Mouse (Mus musculus) thymus, postnatal 4 days (tissue): Measurements from ENCODE around the gene Rfx1.

Experiments
- DNase-seq: peaks from one replicate; pipeline ENCODE4 v3.0.0; 2021

Gene Rfx1

GRCm38 (mm10) chr8:84066291-84066930 is at the start of gene Rfx1:
Gene Rfx1 (plus strand): TSS chr8:84066834.
- peak; percentile 97 for DNase-seq

GRCm38 (mm10) chr8:84019738-84020137 is 46.9 kb upstream of the Rfx1 start:
- no peak for DNase-seq

- no peak for DNase-seq
Observed at GRCm38 (mm10) chr8:84021096-84021495, 45.5 kb upstream of the Rfx1 start, which contains the start of gene Palm3. Gene Palm3 (plus strand): TSS chr8:84021471.

GRCm38 (mm10) chr8:84021569-84021968 is 45.1 kb upstream of the Rfx1 start:
- no peak for DNase-seq

- no peak for DNase-seq
Observed at GRCm38 (mm10) chr8:84023085-84023484, 43.5 kb upstream of the Rfx1 start.

GRCm38 (mm10) chr8:84023631-84024030 is 43.0 kb upstream of the Rfx1 start:
- no peak for DNase-seq

- DNase-seq = peak; percentile 90
Observed at GRCm38 (mm10) chr8:84024171-84024570, 42.5 kb upstream of the Rfx1 start.

- DNase-seq = peak; percentile 90
Observed at GRCm38 (mm10) chr8:84025863-84026262, 40.8 kb upstream of the Rfx1 start.

GRCm38 (mm10) chr8:84027449-84027848 is 39.2 kb upstream of the Rfx1 start:
- DNase-seq = peak; percentile 32

- no peak for DNase-seq
Observed at GRCm38 (mm10) chr8:84029272-84029671, 37.4 kb upstream of the Rfx1 start.

- DNase-seq = no peak
Observed at GRCm38 (mm10) chr8:84032777-84033176, 33.9 kb upstream of the Rfx1 start.

GRCm38 (mm10) chr8:84038015-84038414 is 28.6 kb upstream of the Rfx1 start:
- no peak for DNase-seq

GRCm38 (mm10) chr8:84039050-84039449 is 27.6 kb upstream of the Rfx1 start:
- DNase-seq = peak; percentile 86

- peak; percentile 80 for DNase-seq
Observed at GRCm38 (mm10) chr8:84042066-84042947, 24.3 kb upstream of the Rfx1 start, which contains the start of gene Il27ra. Gene Il27ra (minus strand): TSS chr8:84042589.

GRCm38 (mm10) chr8:84042948-84043342 is 23.7 kb upstream of the Rfx1 start:
- DNase-seq = peak; percentile 44

- DNase-seq = no peak
Observed at GRCm38 (mm10) chr8:84044103-84044502, 22.5 kb upstream of the Rfx1 start.

- DNase-seq = no peak
Observed at GRCm38 (mm10) chr8:84044900-84045299, 21.7 kb upstream of the Rfx1 start, which contains the start of gene Rln3. Gene Rln3 (minus strand): TSS chr8:84045000.

- DNase-seq = no peak
Observed at GRCm38 (mm10) chr8:84046505-84046904, 20.1 kb upstream of the Rfx1 start.

- no peak for DNase-seq
Observed at GRCm38 (mm10) chr8:84048171-84048570, 18.5 kb upstream of the Rfx1 start.

- no peak for DNase-seq
Observed at GRCm38 (mm10) chr8:84052746-84053145, 13.9 kb upstream of the Rfx1 start.

GRCm38 (mm10) chr8:84053229-84053628 is 13.4 kb upstream of the Rfx1 start:
- no peak for DNase-seq

- DNase-seq = no peak
Observed at GRCm38 (mm10) chr8:84057827-84058226, 8.8 kb upstream of the Rfx1 start.

- no peak for DNase-seq
Observed at GRCm38 (mm10) chr8:84059226-84059625, 7.4 kb upstream of the Rfx1 start.

- DNase-seq = no peak
Observed at GRCm38 (mm10) chr8:84060245-84060644, 6.4 kb upstream of the Rfx1 start.
